Mouse (Mus musculus): ENCODE data around the gene Ubxn2a.

DNA sequence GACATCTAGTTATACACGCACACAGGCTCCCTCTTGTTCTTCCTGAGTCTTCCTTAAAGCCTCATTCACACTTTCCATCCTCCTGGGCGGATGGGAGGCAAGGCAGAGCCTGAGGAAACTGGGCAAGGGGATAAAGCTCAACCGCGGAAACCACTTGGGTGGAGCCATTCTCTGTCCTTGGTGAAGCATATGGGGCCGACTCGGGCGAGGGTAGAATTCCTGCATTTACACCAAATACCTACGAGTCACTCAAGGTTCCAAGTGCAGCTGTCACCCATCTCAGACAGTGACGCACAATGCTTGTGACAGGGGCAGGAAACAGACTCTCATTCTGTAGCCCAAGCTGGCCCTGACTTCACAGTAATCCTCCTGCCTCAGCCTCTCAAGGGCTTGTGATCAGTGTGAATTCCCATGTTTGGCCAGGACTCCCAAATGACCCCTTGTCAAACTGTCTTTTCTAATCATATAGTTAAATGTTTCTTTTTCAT, 29.2 kb downstream of the Ubxn2a start:
- TF ChIP-seq TBP (IDR thresholded peaks at IDR 0.05; ENCODE audit: low read depth, low read length) = no peak
- TF ChIP-seq MXI1 (IDR thresholded peaks at IDR 0.05; ENCODE audit: low read depth, low read length) = no peak
- no peak for TF ChIP-seq EP300 (IDR thresholded peaks at IDR 0.05; ENCODE audit: low read depth in 1 of 2, low read length in 2 of 2)
- no peak for TF ChIP-seq RCOR1 (IDR thresholded peaks at IDR 0.05; ENCODE audit: low read depth, low read length)
- TF ChIP-seq CTCF (IDR thresholded peaks at IDR 0.05 in 2 of 3, conservative IDR thresholded peaks at IDR 0.05 in 1 of 3; ENCODE audit: control insufficient read depth in 1 of 3, insufficient read depth in 1 of 3, low read depth in 2 of 3, low read length in 3 of 3, poor library complexity in 1 of 3, severe bottlenecking in 1 of 3) = no peak
- TF ChIP-seq MAX (IDR thresholded peaks at IDR 0.05; ENCODE audit: low read length) = no peak
- TF ChIP-seq POLR2A (IDR thresholded peaks at IDR 0.05; ENCODE audit: control insufficient read depth in 1 of 2, insufficient read depth in 1 of 2, low read depth in 1 of 2, low read length in 2 of 2, poor library complexity in 1 of 2) = no peak
- TF ChIP-seq ZNF384 (IDR thresholded peaks at IDR 0.05; ENCODE audit: low read depth, low read length) = no peak
- TF ChIP-seq ZKSCAN1 (IDR thresholded peaks at IDR 0.05; ENCODE audit: low read depth, low read length) = no peak
- TF ChIP-seq NELFE (IDR thresholded peaks at IDR 0.05; ENCODE audit: low read depth, low read length) = no peak
- no peak for TF ChIP-seq NRF1 (IDR thresholded peaks at IDR 0.05; ENCODE audit: insufficient read depth, low read depth, low read length, poor library complexity, severe bottlenecking)
